Mouse (Mus musculus) forebrain, embryonic 11.5 days (tissue): Measurements from ENCODE around the gene Btd. TPM values are rescaled to one million over a fixed set of nuclear protein-coding genes. Genes with fewer than 3 reads are reported as not detected.

Experiments
- ATAC-seq: fragments of 200-750 bp; cut with Nextera tagmentation; replicated peaks from 2 replicates; pipeline ENCODE4 v1.8.0; 2017; ENCODE audit warnings: moderate TSS enrichment; ENCODE audit not compliant: low FRiP score
- DNase-seq: peaks from one replicate; pipeline ENCODE4 v3.0.0-alpha.2; 2017; ENCODE audit warnings: low spot score
- H3K27ac ChIP-seq: fragments of 300-500 bp; sonication (generic); 2 replicates; pipeline ENCODE4 v1.5.1; 2014; ENCODE audit warnings: low read depth, low read length
- H3K27me3 ChIP-seq: fragments of 300-500 bp; sonication (generic); 2 replicates; pipeline ENCODE4 v1.6.1; 2014; ENCODE audit warnings: mild to moderate bottlenecking, low read length, mixed read lengths; ENCODE audit not compliant: control insufficient read depth, insufficient read depth
- H3K36me3 ChIP-seq: fragments of 300-500 bp; sonication (generic); 2 replicates; pipeline ENCODE4 v1.6.1; 2014; ENCODE audit warnings: mild to moderate bottlenecking, low read length, moderate library complexity, mixed read lengths; ENCODE audit not compliant: control insufficient read depth, insufficient read depth
- H3K4me1 ChIP-seq: fragments of 300-500 bp; sonication (generic); replicated peaks from 2 replicates; pipeline ENCODE4 v1.6.1; 2014; ENCODE audit warnings: low read length, mixed read lengths; ENCODE audit not compliant: control insufficient read depth, insufficient read depth
- H3K4me2 ChIP-seq: fragments of 300-500 bp; sonication (generic); 2 replicates; pipeline ENCODE4 v1.6.1; 2014; ENCODE audit warnings: low read depth, mild to moderate bottlenecking, low read length, moderate library complexity, mixed read lengths; ENCODE audit not compliant: severe bottlenecking
- H3K4me3 ChIP-seq: fragments of 300-500 bp; sonication (generic); 2 replicates; pipeline ENCODE4 v1.5.1; 2014; ENCODE audit warnings: low read depth, low read length
- H3K9ac ChIP-seq: fragments of 300-500 bp; sonication (generic); 2 replicates; pipeline ENCODE4 v1.6.1; 2014; ENCODE audit warnings: low read length
- H3K9me3 ChIP-seq: fragments of 300-500 bp; sonication (generic); 2 replicates; pipeline ENCODE4 v1.6.1; 2016; ENCODE audit warnings: low read length, mixed read lengths; ENCODE audit not compliant: control insufficient read depth
- WGBS: fragments of 180-500 bp; shearing (Covaris S2); extraction: QIAGEN DNeasy Blood & Tissue Kit; methylation state at CpG from one replicate; pipeline ENCODE4 v1.1.7; 2014; 5-methylcytosine and 5-hydroxymethylcytosine counted together
- polyA plus RNA-seq: library from polyadenylated mRNA; unstranded; fragments of >200 nt; fragmentation: Nextera tagmentation; extraction: Ambion mirVana; gene quantifications from 2 replicates; pipeline ENCODE4 v1.2.1, GENCODE M21; 2014

Btd gene
- polyA plus RNA-seq, 1 experiment from 2014 or later: 13.4 TPM

DNA sequence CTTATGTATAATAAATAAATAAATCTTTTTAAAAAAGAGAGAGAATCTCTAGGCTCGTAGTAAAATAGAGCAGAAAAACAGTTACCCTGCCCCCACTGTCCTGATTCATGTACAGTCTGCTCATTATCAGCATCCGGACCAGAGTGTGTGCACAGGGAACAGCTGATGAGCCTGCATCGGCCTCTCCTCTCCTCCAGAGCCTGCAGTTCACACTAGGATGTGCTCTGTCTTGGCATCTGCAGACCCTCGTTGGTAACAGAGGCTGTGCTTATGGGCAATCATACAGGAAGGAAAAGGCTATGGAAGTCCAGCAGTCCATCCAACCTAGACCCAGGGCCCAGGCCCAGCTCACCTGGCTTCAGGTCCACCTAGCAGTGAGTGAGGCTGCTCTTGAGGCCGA, 11.3 kb downstream of the Btd start:
- no peak overlapping the region for H3K27ac ChIP-seq
- no peak for ATAC-seq
- no peaks in the 10 kb centered on the region for H3K4me1 ChIP-seq
- H3K9me3 ChIP-seq: no peaks in the 10 kb centered on the region
- no peaks in the 10 kb centered on the region for H3K36me3 ChIP-seq
- 74% methylated on average over 5 of the region's 5 CpGs for WGBS
- no peak for DNase-seq
- H3K4me2 ChIP-seq: no peak overlapping the region
- no peak overlapping the region for H3K9ac ChIP-seq
- no peak overlapping the region for H3K4me3 ChIP-seq
- no peaks in the 10 kb centered on the region for H3K27me3 ChIP-seq

DNA sequence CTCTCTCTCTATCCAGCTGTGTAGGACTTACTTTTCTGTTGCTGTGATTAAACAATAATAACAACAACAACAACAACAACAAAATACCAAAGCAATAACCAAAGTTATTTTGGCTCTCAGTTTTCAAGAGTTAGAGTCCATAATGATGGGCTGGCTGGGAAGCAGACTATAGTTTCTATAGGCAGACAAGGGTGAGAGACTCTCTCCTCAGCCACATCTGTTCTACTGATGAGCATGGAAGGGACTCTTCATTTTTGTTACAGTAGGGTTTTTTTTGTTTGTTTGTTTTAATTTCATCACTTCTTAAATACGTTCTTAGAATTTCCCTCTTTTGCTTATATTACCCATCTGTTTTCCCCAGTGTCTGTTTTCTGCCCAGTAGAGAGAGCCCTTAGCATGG, 11.8 kb downstream of the Btd start:
- Histone ChIP-seq H3K9ac (no peak overlapping the region), H3K4me1 (no peaks in the 10 kb centered on the region), H3K4me3 (no peak overlapping the region), H3K9me3 (no peaks in the 10 kb centered on the region), H3K4me2 (no peak overlapping the region), H3K36me3 (no peaks in the 10 kb centered on the region), H3K27me3 (no peaks in the 10 kb centered on the region), H3K27ac (no peak overlapping the region)
- 88% methylated on average over 1 of the region's 1 CpGs for WGBS
- no peak for ATAC-seq
- no peak for DNase-seq

- no peak for DNase-seq
- H3K4me1 ChIP-seq: no peaks in the 10 kb centered on the region
- ATAC-seq: no peak
These were observed 12.5 kb downstream of the Btd start for GRCm38 (mm10) chr14:31653101-31653875.

GRCm38 (mm10) chr14:31654816-31655215, 14.0 kb downstream of the Btd start:
- Histone ChIP-seq H3K27me3 (no peaks in the 10 kb centered on the region), H3K36me3 (no peaks in the 10 kb centered on the region), H3K9me3 (no peaks in the 10 kb centered on the region), H3K4me1 (no peaks in the 10 kb centered on the region), H3K4me3 (no peak overlapping the region), H3K27ac (no peak overlapping the region), H3K9ac (no peak overlapping the region; the same call in 1 of the 2 replicates), H3K4me2 (no peak overlapping the region)
- no peak for ATAC-seq
- no peak for DNase-seq
- WGBS: 90% methylated on average over 5 of the region's 5 CpGs

More at GRCm38 (mm10) chr14:31653101-31653875, 12.5 kb downstream of the Btd start:
- Histone ChIP-seq H3K36me3 (no peaks in the 10 kb centered on the region), H3K27me3 (no peaks in the 10 kb centered on the region), H3K4me2 (no peak overlapping the region), H3K27ac (no peak overlapping the region), H3K9me3 (no peaks in the 10 kb centered on the region), H3K9ac (no peak overlapping the region), H3K4me3 (no peak overlapping the region)
- 82% methylated on average over 14 of the region's 14 CpGs for WGBS

- DNase-seq: no peak
- no peaks in the 10 kb centered on the region for H3K27me3 ChIP-seq
- 78% methylated on average over 14 of the region's 14 CpGs for WGBS
- no peak for ATAC-seq
- no peak overlapping the region; the same call in 1 of the 2 replicates for H3K9ac ChIP-seq
- H3K9me3 ChIP-seq: no peaks in the 10 kb centered on the region
- no peak overlapping the region for H3K4me3 ChIP-seq
- no peak overlapping the region for H3K4me2 ChIP-seq
- peaks cover 3% of the 10 kb centered on the region for H3K4me1 ChIP-seq
- no peaks in the 10 kb centered on the region for H3K36me3 ChIP-seq
- no peak overlapping the region for H3K27ac ChIP-seq
These were observed 14.6 kb downstream of the Btd start for GRCm38 (mm10) chr14:31655406-31655805.

GRCm38 (mm10) chr14:31656386-31656785, 15.6 kb downstream of the Btd start:
- Histone ChIP-seq H3K27me3 (no peaks in the 10 kb centered on the region), H3K4me1 (peaks cover 5% of the 10 kb centered on the region), H3K4me3 (no peak overlapping the region), H3K36me3 (no peaks in the 10 kb centered on the region), H3K4me2 (no peak overlapping the region), H3K27ac (no peak overlapping the region), H3K9me3 (no peaks in the 10 kb centered on the region), H3K9ac (no peak overlapping the region)
- 82% methylated on average over 7 of the region's 7 CpGs for WGBS
- ATAC-seq (no peak), DNase-seq (no peak)

- H3K9me3 ChIP-seq: no peaks in the 10 kb centered on the region
- no peak for ATAC-seq
- no peak overlapping the region for H3K9ac ChIP-seq
- H3K4me1 ChIP-seq: peaks cover 5% of the 10 kb centered on the region
- no peak overlapping the region for H3K27ac ChIP-seq
- H3K4me2 ChIP-seq: no peak overlapping the region
- 46% methylated on average over 5 of the region's 5 CpGs for WGBS
- H3K36me3 ChIP-seq: no peaks in the 10 kb centered on the region
- no peaks in the 10 kb centered on the region for H3K27me3 ChIP-seq
- H3K4me3 ChIP-seq: no peak overlapping the region
- peak; percentile 81 for DNase-seq
These were observed 16.2 kb downstream of the Btd start for GRCm38 (mm10) chr14:31656857-31657645.

- no peak for ATAC-seq
- peaks cover 13% of the 10 kb centered on the region for H3K4me1 ChIP-seq
- WGBS: 90% methylated on average over 8 of the region's 8 CpGs
These were observed 17.4 kb downstream of the Btd start for GRCm38 (mm10) chr14:31658126-31658680.

More at GRCm38 (mm10) chr14:31658126-31658680, 17.4 kb downstream of the Btd start:
- Histone ChIP-seq H3K27ac (no peak overlapping the region), H3K4me2 (no peak overlapping the region), H3K4me3 (no peak overlapping the region), H3K27me3 (no peaks in the 10 kb centered on the region), H3K9me3 (no peaks in the 10 kb centered on the region), H3K36me3 (no peaks in the 10 kb centered on the region), H3K9ac (no peak overlapping the region)
- no peak for DNase-seq
